Mouse (Mus musculus) embryonic facial prominence, embryonic 11.5 days (tissue): ENCODE measurements around the gene Drc3. TPM values are rescaled to one million over a fixed set of nuclear protein-coding genes. Genes with fewer than 3 reads are reported as not detected.

ENCODE experiments used
- ATAC-seq: fragments of 200-750 bp; cut with Nextera tagmentation; replicated peaks from 2 replicates; pipeline ENCODE4 v1.8.0; 2017; ENCODE audit warnings: low read depth; ENCODE audit not compliant: insufficient number of reproducible peaks, low FRiP score, low TSS enrichment
- DNase-seq: peaks from one replicate; pipeline ENCODE4 v3.0.0-alpha.2; 2015; ENCODE audit warnings: low spot score
- H3K27ac ChIP-seq: fragments of 300-500 bp; sonication (generic); replicated peaks from 2 replicates; pipeline ENCODE4 v1.5.1; 2014; ENCODE audit warnings: mild to moderate bottlenecking, low read depth, low read length, control low read depth
- H3K27me3 ChIP-seq: fragments of 300-500 bp; sonication (generic); 2 replicates; pipeline ENCODE4 v1.6.1; 2014; ENCODE audit warnings: mild to moderate bottlenecking, low read length, moderate library complexity, mixed read lengths; ENCODE audit not compliant: control insufficient read depth, insufficient read depth
- H3K36me3 ChIP-seq: fragments of 300-500 bp; sonication (generic); replicated peaks from 2 replicates; pipeline ENCODE4 v1.6.1; 2014; ENCODE audit warnings: low read depth, mild to moderate bottlenecking, low read length, moderate library complexity, mixed read lengths; ENCODE audit not compliant: control insufficient read depth, insufficient read depth
- H3K4me1 ChIP-seq: fragments of 300-500 bp; sonication (generic); 2 replicates; pipeline ENCODE4 v1.6.1; 2014; ENCODE audit warnings: low read length, mixed read lengths; ENCODE audit not compliant: control insufficient read depth, insufficient read depth
- H3K4me2 ChIP-seq: fragments of 300-500 bp; sonication (generic); 2 replicates; pipeline ENCODE4 v1.6.1; 2014; ENCODE audit warnings: low read depth, mild to moderate bottlenecking, control low read depth, low read length, moderate library complexity
- H3K4me3 ChIP-seq: fragments of 300-500 bp; sonication (generic); 2 replicates; pipeline ENCODE4 v1.5.1; 2014; ENCODE audit warnings: low read depth, low read length, control low read depth
- H3K9ac ChIP-seq: fragments of 300-500 bp; sonication (generic); replicated peaks from 2 replicates; pipeline ENCODE4 v1.6.1; 2014; ENCODE audit warnings: mild to moderate bottlenecking, control low read depth, low read length
- H3K9me3 ChIP-seq: fragments of 300-500 bp; sonication (generic); replicated peaks from 2 replicates; pipeline ENCODE4 v1.6.1; 2016; ENCODE audit warnings: mild to moderate bottlenecking, low read length, inconsistent platforms, mixed read lengths; ENCODE audit not compliant: control insufficient read depth
- WGBS: fragments of 180-500 bp; shearing (Covaris S2); extraction: QIAGEN DNeasy Blood & Tissue Kit; methylation state at CpG from one replicate; pipeline ENCODE4 v1.1.7; 2014; 5-methylcytosine and 5-hydroxymethylcytosine counted together
- polyA plus RNA-seq: library from polyadenylated mRNA; unstranded; fragments of >200 nt; fragmentation: Nextera tagmentation; extraction: Ambion mirVana; gene quantifications from 2 replicates; pipeline ENCODE4 v1.2.1, GENCODE M21; 2014

Drc3 gene
- polyA plus RNA-seq, 1 experiment from 2014 or later: 2.2 TPM

DNA sequence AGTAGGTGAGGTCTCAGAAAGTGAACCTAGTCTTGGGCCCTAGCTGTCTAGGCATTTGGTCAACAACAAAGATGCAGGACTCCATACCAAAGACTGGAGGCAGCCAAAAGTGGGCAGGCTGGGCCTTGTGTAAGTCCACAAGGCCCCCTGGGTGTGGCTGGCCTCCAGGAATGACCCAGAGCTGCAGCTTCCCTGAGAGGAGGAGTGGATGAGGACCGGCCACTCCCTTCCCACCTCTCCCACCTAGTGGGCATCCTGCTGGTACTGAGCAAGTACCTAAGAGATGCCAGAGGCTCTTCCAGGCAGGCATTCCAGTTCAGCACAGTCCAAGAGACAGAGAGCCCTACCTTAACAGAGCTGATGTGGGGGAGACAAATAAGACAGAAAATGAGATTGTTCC lies 6.8 kb downstream of the Drc3 start:
- WGBS: 69% methylated on average over 1 of the region's 1 CpGs
- ATAC-seq (no peak), DNase-seq (no peak)
- H3K4me2 ChIP-seq: no peak overlapping the region
- H3K4me1 ChIP-seq: no peaks in the 10 kb centered on the region
- no peak overlapping the region for H3K4me3 ChIP-seq
- no peaks in the 10 kb centered on the region for H3K36me3 ChIP-seq
- H3K9me3 ChIP-seq: no peaks in the 10 kb centered on the region
- no peak overlapping the region for H3K27ac ChIP-seq
- no peak overlapping the region for H3K9ac ChIP-seq
- no peaks in the 10 kb centered on the region for H3K27me3 ChIP-seq

DNA sequence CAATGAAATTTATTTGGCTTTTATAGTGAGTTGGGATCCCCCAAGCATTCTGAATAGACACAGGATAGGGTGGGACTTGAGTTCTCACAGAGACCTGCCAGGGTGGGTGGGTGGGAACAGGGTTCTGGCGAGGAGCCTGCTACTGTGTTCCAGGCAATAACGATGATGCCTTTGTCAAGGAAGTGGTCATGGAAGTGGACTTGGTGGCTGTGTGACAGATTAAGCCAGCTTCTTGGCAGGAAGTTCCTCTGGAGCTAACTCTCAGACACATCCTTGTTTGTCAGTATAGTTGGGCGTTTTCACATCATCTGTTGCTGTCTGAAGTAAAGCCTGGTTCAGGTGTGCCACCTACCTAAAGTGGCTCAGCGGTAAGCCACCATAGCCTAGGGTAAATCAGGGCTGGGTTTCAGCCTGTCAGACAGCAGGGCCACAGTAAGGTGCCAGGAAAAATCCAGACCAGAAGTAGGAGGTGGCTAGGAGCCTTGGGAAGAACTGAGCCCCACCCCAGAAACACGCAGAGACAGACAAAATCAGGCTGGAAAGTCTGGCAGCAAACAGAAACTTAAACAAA lies 7.6 kb downstream of the Drc3 start:
- Histone ChIP-seq H3K9me3 (no peaks in the 10 kb centered on the region), H3K27ac (no peak overlapping the region), H3K9ac (no peak overlapping the region), H3K4me2 (no peak overlapping the region), H3K4me3 (no peak overlapping the region), H3K27me3 (no peaks in the 10 kb centered on the region), H3K4me1 (no peaks in the 10 kb centered on the region), H3K36me3 (no peaks in the 10 kb centered on the region)
- ATAC-seq (no peak), DNase-seq (no peak)
- WGBS: 83% methylated on average over 5 of the region's 5 CpGs

DNA sequence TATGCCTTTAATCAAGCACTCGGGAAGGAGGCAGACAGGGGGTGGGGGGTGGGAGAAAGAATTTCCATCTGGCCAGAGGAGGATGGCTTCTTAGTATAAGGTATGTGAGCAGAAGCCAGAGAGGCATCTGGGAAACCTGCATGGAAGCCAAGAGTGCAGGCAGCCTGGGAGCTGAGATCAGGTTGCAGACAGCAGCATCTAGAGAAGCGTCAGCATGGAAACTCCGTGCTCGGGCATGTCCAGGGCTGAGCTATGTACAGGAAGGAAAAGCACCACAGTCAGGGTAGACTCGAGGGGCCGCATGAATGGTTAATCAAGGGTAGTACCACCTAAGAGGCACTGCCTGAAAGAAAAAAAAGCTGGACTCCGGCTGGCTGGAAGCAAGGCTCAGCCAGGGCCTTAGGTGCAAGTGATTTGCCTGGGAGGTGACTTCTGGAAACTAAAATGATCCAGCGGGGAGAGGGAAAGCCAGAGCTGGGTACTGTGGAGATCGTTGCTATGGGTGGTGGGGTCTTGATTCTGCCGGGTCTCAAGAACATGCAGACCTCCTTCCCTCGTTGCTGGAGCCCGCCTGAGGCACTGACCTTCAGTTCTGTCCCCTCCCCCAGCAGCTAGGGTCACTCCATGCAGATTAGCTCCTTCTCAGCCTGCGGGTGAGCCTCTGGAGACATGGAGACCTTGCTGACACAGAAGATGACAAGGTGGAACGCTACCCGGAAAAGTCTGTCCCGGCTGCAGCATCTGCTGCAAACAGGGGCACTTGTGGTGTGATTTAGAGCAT lies 13.3 kb downstream of the Drc3 start:
- Histone ChIP-seq H3K27ac (peak overlapping the region; percentile 78), H3K9me3 (no peaks in the 10 kb centered on the region), H3K36me3 (no peaks in the 10 kb centered on the region), H3K4me2 (peak overlapping the region; percentile 13; the same call in 1 of the 2 replicates), H3K9ac (peak overlapping the region; percentile 1; the same call in 1 of the 2 replicates), H3K27me3 (no peaks in the 10 kb centered on the region), H3K4me3 (no peak overlapping the region), H3K4me1 (peaks cover 7% of the 10 kb centered on the region; the same call in 1 of the 2 replicates)
- WGBS: 17% methylated on average over 16 of the region's 16 CpGs
- DNase-seq: peak; percentile 69
- ATAC-seq: peak; percentile 68

DNA sequence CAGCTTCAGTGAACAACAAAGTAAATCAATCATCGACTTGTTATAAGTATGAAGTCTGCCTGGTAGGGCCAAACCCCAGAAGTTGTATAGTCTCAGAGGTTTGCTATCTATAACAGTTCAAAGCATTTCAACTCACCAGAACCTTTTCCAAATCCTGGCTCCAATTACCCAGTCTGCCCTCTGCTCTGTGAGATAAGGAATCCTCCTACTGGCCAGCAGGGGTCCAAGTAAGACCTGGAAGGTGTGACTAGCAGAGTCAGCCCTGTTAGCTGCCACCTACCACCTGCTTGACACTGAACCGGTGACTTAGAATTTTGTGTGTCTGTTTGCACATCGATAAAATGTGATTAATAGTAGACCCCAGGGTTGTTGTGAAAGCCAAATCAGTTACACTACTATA lies 14.1 kb downstream of the Drc3 start:
- ATAC-seq: no peak
- no peak for DNase-seq
- H3K27me3 ChIP-seq: no peaks in the 10 kb centered on the region
- H3K4me1 ChIP-seq: peaks cover 7% of the 10 kb centered on the region; the same call in 1 of the 2 replicates
- 82% methylated on average over 3 of the region's 3 CpGs for WGBS
- no peak overlapping the region for H3K4me2 ChIP-seq
- H3K9me3 ChIP-seq: no peaks in the 10 kb centered on the region
- H3K36me3 ChIP-seq: no peaks in the 10 kb centered on the region
- H3K9ac ChIP-seq: peak overlapping the region; percentile 1; the same call in 1 of the 2 replicates
- no peak overlapping the region for H3K27ac ChIP-seq
- no peak overlapping the region for H3K4me3 ChIP-seq

DNA sequence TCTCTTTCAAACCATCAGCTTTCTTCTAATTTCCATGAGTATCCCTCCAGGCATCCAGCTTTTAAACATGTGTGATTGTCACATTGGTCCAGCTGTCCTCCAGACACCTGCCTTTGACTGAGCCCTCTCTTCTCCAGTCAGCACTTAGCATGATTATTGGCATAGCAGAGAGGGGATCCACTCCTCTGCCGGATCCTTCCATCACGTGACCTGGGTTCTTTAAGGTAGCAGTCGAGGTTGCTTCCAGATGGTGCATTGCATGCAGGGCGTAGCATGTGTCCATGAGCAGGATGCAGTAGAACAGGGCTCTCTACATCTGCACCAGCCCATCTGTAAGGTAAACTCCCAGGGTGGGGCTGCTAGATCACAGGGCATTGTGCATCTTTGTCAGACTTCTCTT lies 15.8 kb downstream of the Drc3 start:
- no peaks in the 10 kb centered on the region for H3K36me3 ChIP-seq
- ATAC-seq (no peak), DNase-seq (no peak)
- peaks cover 7% of the 10 kb centered on the region; the same call in 1 of the 2 replicates for H3K4me1 ChIP-seq
- H3K9me3 ChIP-seq: no peaks in the 10 kb centered on the region
- H3K27ac ChIP-seq: no peak overlapping the region
- no peak overlapping the region for H3K9ac ChIP-seq
- H3K27me3 ChIP-seq: no peaks in the 10 kb centered on the region
- H3K4me3 ChIP-seq: no peak overlapping the region
- WGBS: 66% methylated on average over 4 of the region's 4 CpGs
- H3K4me2 ChIP-seq: no peak overlapping the region

DNA sequence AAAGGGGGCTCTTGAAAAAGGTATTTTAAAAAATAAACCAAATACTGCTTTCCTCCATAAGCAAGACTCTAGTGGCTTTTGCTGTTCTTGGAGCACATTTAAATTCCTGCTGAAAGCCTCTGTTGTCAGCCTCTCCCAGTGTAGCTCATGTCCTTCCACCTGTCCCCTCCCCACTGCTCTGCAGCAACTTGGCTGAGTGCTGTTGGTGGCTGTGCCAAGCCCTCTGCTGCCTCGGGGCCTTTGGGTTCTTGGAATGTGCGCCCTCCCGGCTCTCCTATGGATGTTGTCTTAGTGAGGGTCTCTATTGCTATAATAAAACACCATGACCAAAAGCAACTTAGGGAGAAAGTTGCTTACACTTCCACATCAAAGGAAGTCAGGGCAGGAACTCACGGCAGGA lies 16.3 kb downstream of the Drc3 start:
- no peaks in the 10 kb centered on the region for H3K36me3 ChIP-seq
- no peak overlapping the region for H3K4me3 ChIP-seq
- no peak overlapping the region for H3K9ac ChIP-seq
- 64% methylated on average over 4 of the region's 4 CpGs for WGBS
- no peak for ATAC-seq
- H3K27ac ChIP-seq: no peak overlapping the region
- H3K4me1 ChIP-seq: peaks cover 7% of the 10 kb centered on the region; the same call in 1 of the 2 replicates
- H3K9me3 ChIP-seq: no peaks in the 10 kb centered on the region
- no peaks in the 10 kb centered on the region for H3K27me3 ChIP-seq
- no peak overlapping the region for H3K4me2 ChIP-seq
- no peak for DNase-seq

DNA sequence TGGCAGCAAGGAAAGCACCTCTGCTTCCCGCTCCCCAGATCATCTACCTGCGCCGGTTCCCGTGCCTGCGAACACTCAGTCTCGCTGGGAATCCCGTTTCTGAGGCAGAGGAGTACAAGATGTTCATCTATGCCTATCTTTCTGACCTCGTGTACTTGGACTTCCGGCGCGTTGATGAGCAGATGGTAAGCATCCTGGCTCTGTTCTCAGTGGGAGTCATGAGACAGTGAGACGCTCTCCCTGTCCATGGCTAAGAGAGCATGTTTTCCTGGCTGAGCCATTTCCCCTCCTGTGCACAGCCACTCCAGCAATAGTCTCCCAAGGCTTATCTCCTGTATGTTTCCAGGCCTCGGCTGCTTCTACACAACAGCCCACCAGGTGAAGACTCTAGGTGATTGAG lies 17.3 kb downstream of the Drc3 start:
- Histone ChIP-seq H3K9ac (no peak overlapping the region), H3K4me1 (peaks cover 7% of the 10 kb centered on the region; the same call in 1 of the 2 replicates), H3K4me2 (no peak overlapping the region), H3K9me3 (no peaks in the 10 kb centered on the region), H3K27me3 (no peaks in the 10 kb centered on the region), H3K36me3 (no peaks in the 10 kb centered on the region), H3K27ac (no peak overlapping the region), H3K4me3 (no peak overlapping the region)
- ATAC-seq: no peak
- 90% methylated on average over 13 of the region's 13 CpGs for WGBS
- no peak for DNase-seq

DNA sequence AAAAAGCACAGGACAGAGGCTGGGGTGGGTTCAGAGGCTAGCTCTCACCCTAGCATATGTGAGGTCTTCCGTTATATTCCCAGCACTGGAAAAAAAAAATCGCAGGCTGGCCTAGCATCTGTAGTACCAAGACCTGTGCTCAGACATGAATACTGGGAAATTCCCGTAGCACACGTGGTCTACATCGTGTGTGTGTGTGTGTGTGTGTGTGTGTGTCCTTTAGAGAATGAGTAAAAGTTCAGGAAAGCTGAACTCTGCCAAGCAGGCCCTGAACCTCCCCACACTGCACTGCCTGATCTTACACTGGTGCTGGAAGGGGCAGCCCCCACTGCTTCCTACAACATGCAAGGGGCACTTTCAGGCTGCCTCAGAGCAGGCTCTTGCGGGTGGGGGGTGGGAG lies 21.4 kb downstream of the Drc3 start:
- H3K27ac ChIP-seq: no peak overlapping the region
- DNase-seq (no peak), ATAC-seq (no peak)
- H3K27me3 ChIP-seq: no peaks in the 10 kb centered on the region
- no peaks in the 10 kb centered on the region for H3K9me3 ChIP-seq
- H3K9ac ChIP-seq: no peak overlapping the region
- H3K4me2 ChIP-seq: no peak overlapping the region
- no peaks in the 10 kb centered on the region for H3K4me1 ChIP-seq
- H3K36me3 ChIP-seq: no peaks in the 10 kb centered on the region
- WGBS: 80% methylated on average over 6 of the region's 6 CpGs
- H3K4me3 ChIP-seq: no peak overlapping the region
